ENCODE assay signal across 1 mouse cellular context in genomic region chr1:37638560-37638959, GRCm38 (mm10).
TF ChIP-seq lines count a peak whose summit lies in the region.

No protein-coding gene starts in this region.

TF ChIP-seq in CH12.LX, 34 proteins besides CTCF, POLR2A, EP300 and RAD21 (continued from another document):
- TF ChIP-seq TCF12 (IDR thresholded peaks at IDR 0.05; ENCODE audit: low read depth, low read length) (no peak), RCOR1 (conservative IDR thresholded peaks at IDR 0.05; ENCODE audit: low read depth, low read length) (no peak), USF1 (IDR thresholded peaks at IDR 0.05; ENCODE audit: low read depth, low read length) (no peak)
